Mouse (Mus musculus) cortical plate, adult 2 months (tissue): ENCODE data around the gene Lrrc8e.

Experiments
- CTCF ChIP-seq: fragments of 200-500 bp; IDR thresholded peaks from 2 replicates; pipeline ENCODE4 v1.5.1; 2011; ENCODE audit warnings: mild to moderate bottlenecking, control low read depth, low read length; ENCODE audit not compliant: insufficient read depth; ENCODE audit errors: extremely low read depth
- POLR2A ChIP-seq: fragments of 200-500 bp; IDR thresholded peaks from 2 replicates; pipeline ENCODE4 v1.6.1; 2011; ENCODE audit warnings: mild to moderate bottlenecking, low read length, control low read depth; ENCODE audit not compliant: insufficient read depth; ENCODE audit errors: extremely low read depth

DNA sequence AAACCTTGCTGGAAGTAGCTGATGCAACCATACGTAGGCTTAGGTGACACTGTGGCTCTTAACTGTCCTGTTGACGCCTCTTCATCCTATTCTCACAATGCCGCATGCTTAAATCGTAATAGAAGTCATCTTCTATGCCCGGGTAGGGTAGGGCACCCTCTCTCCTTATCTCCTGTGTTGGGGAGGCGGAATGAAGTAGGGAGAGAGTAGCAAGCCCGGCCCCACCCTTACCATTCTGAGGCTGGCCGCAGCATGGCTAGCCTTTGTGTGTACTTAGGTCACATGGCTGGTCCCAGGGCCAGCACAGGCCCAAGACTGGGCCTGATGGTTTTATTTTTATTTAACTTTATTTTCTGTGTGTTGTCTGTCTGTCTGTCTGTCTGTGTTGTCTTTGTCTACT, 20.6 kb downstream of the Lrrc8e start:
- TF ChIP-seq CTCF: no peak
- no peak for TF ChIP-seq POLR2A
